Mouse (Mus musculus): Measurements from ENCODE around the gene Aldh3b1.

- no peak for TF ChIP-seq GATA1 (IDR thresholded peaks at IDR 0.05; ENCODE audit: low read length)
- no peak for TF ChIP-seq TAL1 (IDR thresholded peaks at IDR 0.05; ENCODE audit: low read length)
These were observed 12.9 kb downstream of the Aldh3b1 start for GRCm38 (mm10) chr19:3916727-3917126.

Measured in erythroblast, embryonic 14.5 days (primary cell).